Mouse (Mus musculus) frontal cortex, postnatal 10 days (tissue): ENCODE data around the gene Capns1.
"Not testable (repeated sequence)": the region's sequence is repeated elsewhere in the genome, so short reads cannot be mapped to it uniquely, and the experiment has no call there.

ENCODE experiments used
- DNase-seq, 2 experiments: peaks; one replicate each; pipeline ENCODE4 v3.0.0; 2022; ENCODE audit warnings: low spot score in 2 of 2, mixed read lengths in 1 of 2

Gene Capns1

GRCm38 (mm10) chr7:30198481-30198971 lies at the start of gene Capns1:
Gene Capns1, minus strand, starts transcription at chr7:30198811.
- DNase-seq, result no peak

DNA sequence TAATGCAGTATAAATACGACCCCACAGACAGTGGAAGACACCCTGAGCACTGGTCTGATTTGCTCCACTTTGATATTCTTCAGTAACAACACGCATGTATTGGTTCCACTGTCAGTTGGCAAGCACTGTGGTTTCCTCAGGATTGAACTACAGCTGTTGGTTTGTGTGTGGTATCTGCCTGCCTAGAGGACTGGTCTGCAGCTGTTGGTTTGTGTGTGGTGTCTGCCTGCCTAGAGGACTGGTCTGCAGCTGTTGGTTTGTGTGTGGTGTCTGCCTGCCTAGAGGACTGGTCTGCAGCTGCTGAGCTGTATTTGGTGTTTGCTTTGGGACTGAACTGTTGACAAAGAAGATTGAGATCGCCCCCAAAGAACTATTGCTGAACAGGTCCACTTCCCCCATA lies 38.8 kb upstream of the Capns1 start:
- DNase-seq, result not testable (repeated sequence)

GRCm38 (mm10) chr7:30235625-30236024 lies 37.0 kb upstream of the Capns1 start, which contains the start of gene Ovol3:
Gene Ovol3, minus strand, starts transcription at chr7:30235725.
- DNase-seq, result no peak

DNA sequence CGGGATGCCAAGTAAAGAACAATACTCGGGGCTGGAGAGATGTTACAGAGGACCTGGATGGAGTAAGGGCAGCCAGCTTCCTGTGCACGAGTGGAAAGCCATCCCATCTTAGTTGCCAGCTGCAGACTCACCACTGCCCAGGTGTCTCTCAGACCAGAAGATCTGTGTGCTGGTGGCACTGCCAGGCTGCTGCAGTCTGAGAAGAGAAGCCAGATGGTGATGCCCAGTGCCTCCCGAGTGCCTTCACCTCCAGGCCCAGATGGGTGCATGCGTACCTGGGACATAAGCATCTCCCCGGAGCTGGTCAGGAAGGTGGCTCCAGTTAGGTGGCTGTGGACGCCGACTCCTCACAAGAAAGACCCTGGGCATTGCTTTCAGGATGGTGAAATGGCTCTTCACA lies 36.5 kb upstream of the Capns1 start:
- no peak for DNase-seq

- no peak for DNase-seq
Observed at GRCm38 (mm10) chr7:30234276-30234858, 35.8 kb upstream of the Capns1 start.

DNA sequence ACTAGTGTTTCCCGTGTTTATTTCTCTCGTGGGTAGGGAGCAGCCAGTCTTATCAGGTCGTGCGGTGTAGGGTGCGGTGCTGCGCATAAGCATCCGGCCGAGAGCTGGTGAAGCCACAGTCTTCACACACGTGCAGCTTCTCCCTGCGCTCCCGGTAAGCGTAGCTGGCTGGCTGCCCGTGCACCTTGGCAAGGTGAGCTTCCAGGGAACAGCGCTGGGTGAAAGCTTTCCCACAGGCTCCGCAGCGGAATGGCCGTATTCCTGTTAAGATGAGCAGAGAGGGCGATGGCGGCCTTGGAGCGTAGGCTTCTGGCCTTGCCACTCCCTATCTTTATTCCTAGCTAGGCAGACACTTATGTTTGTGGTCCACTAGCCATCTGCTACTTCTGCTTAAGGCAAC lies 34.8 kb upstream of the Capns1 start:
- DNase-seq, result peak; percentile 27 to 33

DNA sequence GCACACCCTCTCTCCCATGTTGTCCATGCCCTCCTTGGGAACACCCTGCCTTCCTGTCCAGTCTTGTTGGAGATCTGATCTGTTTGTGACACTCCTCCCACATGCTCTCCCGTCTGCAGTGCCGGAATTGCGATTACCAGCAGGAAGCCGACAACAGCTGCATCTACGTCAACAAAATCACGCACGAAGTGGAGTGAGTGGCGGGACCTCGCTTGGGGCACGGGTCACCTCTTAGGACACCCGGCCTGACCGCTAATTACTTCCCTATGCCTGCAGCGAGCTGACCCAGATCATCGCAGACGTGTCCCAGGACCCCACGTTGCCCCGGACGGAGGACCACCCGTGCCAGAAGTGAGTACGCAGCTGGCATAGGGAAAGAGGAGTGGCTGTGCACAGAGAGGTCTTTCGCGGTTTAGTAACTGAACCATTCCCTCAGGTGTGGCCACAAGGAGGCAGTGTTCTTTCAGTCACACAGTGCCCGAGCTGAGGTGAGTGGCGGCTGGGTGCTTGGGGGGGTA lies 34.1 kb upstream of the Capns1 start:
- peak; percentile 46 to 51 for DNase-seq

- DNase-seq, result peak; percentile 98 to 99
Observed at GRCm38 (mm10) chr7:30231669-30232454, 33.3 kb upstream of the Capns1 start, which contains the start of the genes Polr2i and Tbcb. Gene Polr2i, plus strand, starts transcription at chr7:30231948. Gene Tbcb, minus strand, starts transcription at chr7:30232272.

GRCm38 (mm10) chr7:30231328-30231668 lies 32.7 kb upstream of the Capns1 start:
- DNase-seq, result no peak

- no peak for DNase-seq
Observed at GRCm38 (mm10) chr7:30224206-30224605, 25.6 kb upstream of the Capns1 start.

GRCm38 (mm10) chr7:30222205-30222604 lies 23.6 kb upstream of the Capns1 start:
- DNase-seq, result no peak

- DNase-seq, result no peak
Observed at GRCm38 (mm10) chr7:30221433-30221832, 22.8 kb upstream of the Capns1 start.

- DNase-seq, result no peak
Observed at GRCm38 (mm10) chr7:30220008-30220356, 21.4 kb upstream of the Capns1 start.

- no peak for DNase-seq
Observed at GRCm38 (mm10) chr7:30219293-30220007, 20.8 kb upstream of the Capns1 start.

GRCm38 (mm10) chr7:30217277-30217676 lies 18.7 kb upstream of the Capns1 start:
- no peak for DNase-seq

DNA sequence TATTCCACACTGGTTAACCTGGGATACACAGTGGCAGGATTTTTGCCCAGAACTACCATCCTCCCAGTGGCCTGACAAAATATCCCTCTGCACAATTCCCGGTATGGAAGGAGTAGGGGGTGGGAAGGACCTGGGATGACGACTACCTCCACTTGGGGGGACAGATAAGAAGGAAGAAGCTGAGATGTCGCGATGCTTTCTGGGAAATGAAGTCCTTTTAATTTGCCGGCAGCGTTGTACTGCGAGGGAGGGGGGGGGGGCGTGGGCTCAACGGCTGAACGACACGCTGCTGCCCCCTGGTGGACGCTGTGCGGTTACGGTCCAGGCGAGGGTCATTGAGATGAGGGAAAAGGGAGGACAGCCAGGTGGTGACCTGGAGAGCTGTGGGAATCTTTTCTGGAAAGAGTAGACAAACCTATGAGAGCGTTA lies 18.1 kb upstream of the Capns1 start:
- DNase-seq, result peak in 1 of 2 experiments; percentile 59

GRCm38 (mm10) chr7:30215875-30216274 lies 17.3 kb upstream of the Capns1 start:
- no peak for DNase-seq

GRCm38 (mm10) chr7:30213881-30214280 lies 15.3 kb upstream of the Capns1 start:
- DNase-seq, result no peak

DNA sequence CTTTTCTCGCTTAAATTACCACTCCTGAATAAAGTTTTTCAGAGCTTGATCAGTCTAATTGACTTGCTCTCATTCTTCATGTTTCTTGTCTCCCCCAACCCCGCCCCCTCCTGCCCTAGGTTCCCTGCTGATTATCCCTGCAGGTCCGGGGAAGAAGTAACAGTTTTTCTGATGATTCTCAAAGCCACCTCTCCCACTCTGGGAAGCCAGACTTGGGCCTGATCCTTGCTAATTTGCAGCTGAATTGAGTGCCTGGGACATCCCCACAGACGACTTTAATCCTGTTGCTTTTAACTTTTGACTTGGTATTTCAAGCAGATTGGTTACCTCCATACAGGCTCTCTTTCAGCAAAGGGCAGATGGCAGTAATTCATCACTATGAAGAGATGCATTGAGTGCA lies 12.4 kb upstream of the Capns1 start:
- DNase-seq, result no peak

- not testable (repeated sequence) for DNase-seq
Observed at GRCm38 (mm10) chr7:30206364-30206763, 7.8 kb upstream of the Capns1 start.

DNA sequence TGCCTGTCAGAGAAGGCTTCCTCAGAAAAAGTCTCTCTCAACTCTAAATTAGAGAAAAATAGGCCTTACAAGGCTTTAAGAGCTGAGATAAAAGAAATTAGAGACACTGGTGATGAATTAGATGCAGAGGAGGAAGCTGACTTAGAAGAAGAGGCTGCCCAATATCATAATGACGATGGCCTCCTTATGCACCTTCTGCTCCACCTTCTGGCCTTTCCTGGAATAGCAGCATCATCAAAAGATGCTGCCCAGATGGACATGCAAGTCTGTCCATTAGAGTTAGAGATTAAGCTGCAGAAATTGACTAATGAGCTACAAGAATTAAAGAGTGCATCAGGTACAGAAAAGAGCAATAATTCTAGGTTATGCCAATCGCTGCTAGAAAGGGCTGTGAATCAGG lies 6.8 kb upstream of the Capns1 start:
- no peak for DNase-seq

DNA sequence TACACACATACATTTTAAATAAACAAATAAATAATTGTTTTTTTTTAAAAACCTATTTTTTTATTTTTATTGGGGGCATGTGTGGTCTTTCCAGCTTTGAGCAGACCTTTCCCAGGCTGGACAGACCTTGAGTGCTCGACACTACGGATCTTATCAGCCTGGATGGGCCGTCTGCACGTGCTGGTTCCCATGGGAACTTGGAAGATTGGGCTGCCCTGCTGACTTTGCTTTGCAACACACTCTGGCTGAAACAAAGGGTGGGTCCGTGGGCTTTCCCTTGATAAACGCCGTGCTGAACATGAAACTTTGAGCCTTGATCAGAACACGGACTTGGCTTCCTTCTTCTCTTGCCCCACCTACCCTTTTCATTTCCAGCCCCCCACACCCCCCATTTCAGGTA lies 5.8 kb upstream of the Capns1 start:
- no peak for DNase-seq
